Mouse (Mus musculus): ENCODE data around the gene 4932438A13Rik. TPM values are rescaled to one million over a fixed set of nuclear protein-coding genes. Genes with fewer than 3 reads are reported as not detected.

4932438A13Rik gene
- polyA plus RNA-seq (2012; ENCODE audit: low replicate concordance): 6.4 and 7.7 TPM in 2 replicates

DNA sequence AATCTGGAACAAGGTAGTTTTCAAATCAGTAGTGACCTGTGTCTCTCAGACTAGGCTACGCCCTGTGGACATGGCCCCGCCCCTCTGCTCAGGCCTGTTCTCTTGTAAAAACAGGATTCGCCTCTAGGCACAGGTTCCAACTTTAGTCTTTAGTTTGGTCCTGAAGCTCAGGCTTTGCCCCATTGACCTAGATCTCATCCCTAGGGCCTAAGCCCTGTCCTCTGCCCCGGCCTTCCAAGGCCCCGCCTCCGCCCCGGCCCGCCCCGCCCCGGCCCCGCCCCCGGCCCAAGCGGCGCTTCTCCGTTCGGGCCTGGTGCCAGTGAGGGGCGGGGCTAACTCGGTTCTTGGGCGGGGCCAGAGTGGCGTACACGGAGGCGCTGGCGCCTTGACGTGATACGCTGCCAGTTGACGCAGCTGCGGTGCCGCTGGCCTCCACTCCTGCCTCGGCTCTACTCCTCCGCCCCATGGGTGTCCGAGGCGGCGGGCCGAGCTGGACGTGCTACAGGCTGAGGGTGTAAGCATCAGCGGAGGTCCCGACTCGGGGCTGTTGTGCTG is at the start of gene 4932438A13Rik:
TSS of gene 4932438A13Rik (plus strand) at position 384 of the 555 bp plus-strand sequence.

DNA sequence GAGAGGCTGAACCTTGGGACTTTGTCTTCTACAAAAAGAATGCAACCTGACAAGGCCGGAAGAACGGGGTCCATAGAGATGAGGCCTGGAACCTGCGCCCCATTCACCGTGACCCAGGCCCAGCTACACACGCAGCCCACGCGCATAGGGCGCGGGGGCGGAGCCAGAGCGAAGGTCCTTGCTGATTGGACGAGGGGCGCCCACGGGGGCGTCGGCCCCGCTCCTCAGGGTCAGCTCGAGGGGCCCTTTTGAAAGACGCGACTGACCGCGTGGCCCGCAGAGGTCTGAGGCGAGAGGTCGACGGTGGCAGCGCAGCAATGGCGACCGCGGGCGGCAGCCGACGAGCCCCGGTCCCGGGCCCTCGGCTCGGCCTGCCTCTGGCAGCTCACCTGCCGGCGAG is 200.5 kb downstream of the 4932438A13Rik start, which contains the start of gene Adad1:
TSS of gene Adad1 (plus strand) at position 122 of the 400 bp plus-strand sequence.

Other genes starting within 250 kb of the 4932438A13Rik start
- gene Bbs7, start 249.6 kb upstream of the 4932438A13Rik start, polyA plus RNA-seq (2012; ENCODE audit: low replicate concordance): 0.38 and 0.80 TPM in 2 replicates
- 0.03 TPM in 1 of 2 replicates, not detected in the other for gene Trpc3, start 172.9 kb upstream of the 4932438A13Rik start, polyA plus RNA-seq (2012; ENCODE audit: low replicate concordance)
- gene Adad1, start 200.4 kb downstream of the 4932438A13Rik start, polyA plus RNA-seq (2012; ENCODE audit: low replicate concordance): not detected in 2 replicates